Mouse (Mus musculus) kidney, postnatal 14 days (tissue): ENCODE measurements around the gene Hadhb.

Experiments used
- DNase-seq: peaks from one replicate; pipeline ENCODE4 v3.0.0; 2022; ENCODE audit warnings: mixed read lengths

The Hadhb gene

GRCm38 (mm10) chr5:30154474-30155394 lies at the start of gene Hadhb, which contains the start of gene Hadha:
TSS of gene Hadhb (plus strand) at chr5:30155248.
TSS of gene Hadha (minus strand) at chr5:30155162.
- peak; percentile 94 for DNase-seq

- no peak for DNase-seq
These were observed 49.3 kb upstream of the Hadhb start, which contains the start of gene 3110082J24Rik for GRCm38 (mm10) chr5:30105668-30106300. TSS of gene 3110082J24Rik (minus strand) at chr5:30106086.

GRCm38 (mm10) chr5:30106756-30107155 lies 48.3 kb upstream of the Hadhb start:
- DNase-seq = no peak

GRCm38 (mm10) chr5:30107186-30107585 lies 47.9 kb upstream of the Hadhb start:
- DNase-seq = no peak

- DNase-seq = no peak
These were observed 47.4 kb upstream of the Hadhb start for GRCm38 (mm10) chr5:30107611-30108041.

GRCm38 (mm10) chr5:30108233-30108632 lies 46.8 kb upstream of the Hadhb start:
- DNase-seq = no peak

GRCm38 (mm10) chr5:30109899-30110298 lies 45.1 kb upstream of the Hadhb start:
- no peak for DNase-seq

- DNase-seq = no peak
These were observed 44.5 kb upstream of the Hadhb start for GRCm38 (mm10) chr5:30110371-30111060.

- peak; percentile 50 for DNase-seq
These were observed 43.9 kb upstream of the Hadhb start for GRCm38 (mm10) chr5:30111126-30111525.

GRCm38 (mm10) chr5:30111771-30112170 lies 43.3 kb upstream of the Hadhb start:
- no peak for DNase-seq

- DNase-seq = no peak
These were observed 42.4 kb upstream of the Hadhb start for GRCm38 (mm10) chr5:30112533-30113068.

- DNase-seq = peak; percentile 80
These were observed 40.9 kb upstream of the Hadhb start for GRCm38 (mm10) chr5:30113881-30114760.

GRCm38 (mm10) chr5:30114761-30115140 lies 40.3 kb upstream of the Hadhb start:
- no peak for DNase-seq

GRCm38 (mm10) chr5:30115718-30116117 lies 39.3 kb upstream of the Hadhb start:
- no peak for DNase-seq

- DNase-seq = no peak
These were observed 37.0 kb upstream of the Hadhb start for GRCm38 (mm10) chr5:30118018-30118417.

GRCm38 (mm10) chr5:30119163-30119562 lies 35.9 kb upstream of the Hadhb start:
- DNase-seq = peak; percentile 58

GRCm38 (mm10) chr5:30120106-30120505 lies 34.9 kb upstream of the Hadhb start:
- DNase-seq = peak; percentile 48

- no peak for DNase-seq
These were observed 32.6 kb upstream of the Hadhb start for GRCm38 (mm10) chr5:30122481-30122880.

- peak; percentile 33 for DNase-seq
These were observed 29.5 kb upstream of the Hadhb start for GRCm38 (mm10) chr5:30125587-30125986.

- DNase-seq = no peak
These were observed 28.3 kb upstream of the Hadhb start for GRCm38 (mm10) chr5:30126756-30127155.

- DNase-seq = no peak
These were observed 27.0 kb upstream of the Hadhb start for GRCm38 (mm10) chr5:30127921-30128597.
